Comparison of ENCODE assay signal across 8 mouse cellular contexts in the genomic region with DNA sequence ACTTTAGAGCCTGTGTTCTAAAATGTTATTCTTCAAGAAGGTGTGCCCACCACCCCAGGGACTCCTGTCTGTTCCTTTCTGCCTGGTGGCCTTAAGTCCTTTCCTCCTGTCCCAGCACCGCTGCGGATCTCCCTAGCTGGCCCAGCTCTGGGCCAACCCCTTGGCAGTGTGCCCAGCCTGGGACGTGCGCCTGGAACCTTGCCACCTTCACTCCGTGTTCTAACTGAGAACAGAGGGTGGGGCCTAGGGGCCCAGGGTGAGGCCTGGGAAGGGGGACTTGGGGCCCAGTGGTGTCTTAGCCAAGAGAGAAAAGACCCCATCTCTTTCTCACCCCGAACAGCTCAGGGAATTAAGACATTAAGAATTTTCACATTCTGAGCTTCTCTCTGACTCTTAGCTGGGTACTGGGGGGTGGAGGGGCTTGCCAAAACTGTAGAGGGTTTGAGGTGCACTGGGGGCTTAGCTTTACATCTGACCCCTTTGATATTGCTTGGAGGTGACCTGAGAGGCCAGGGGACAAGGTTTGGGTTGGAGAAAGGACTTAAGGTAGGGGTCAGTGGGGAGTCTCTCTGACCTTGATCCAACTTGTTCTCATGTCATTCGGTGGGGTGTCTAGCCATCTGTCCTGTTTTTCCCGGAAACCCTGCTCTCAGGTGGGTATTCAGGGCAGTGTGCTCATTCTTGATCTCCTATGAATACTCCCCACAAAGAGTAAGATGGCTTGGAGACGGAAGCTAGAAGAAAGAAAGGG. TPM values are rescaled to one million over a fixed set of nuclear protein-coding genes. Genes with fewer than 3 reads are reported as not detected.
A peak's percentile ranks its signal among the peaks of the same experiment; 100 is the strongest.
DNase-seq lines count a peak whose midpoint lies in the region; ATAC-seq lines count a peak whose summit lies in the region.

No protein-coding gene starts in this region.

- 23% methylated on average over 9 of the region's 9 CpGs for WGBS in intestine, embryonic 14.5 days
- 80% methylated on average over 9 of the region's 9 CpGs for WGBS in midbrain, embryonic 10.5 days

- peaks cover under 1% of the 10 kb centered on the region; the same call in 1 of the 2 replicates for H3K36me3 ChIP-seq in intestine, embryonic 14.5 days (ENCODE audit: control insufficient read depth, insufficient read depth, low read length)
- H3K36me3 ChIP-seq in midbrain, embryonic 10.5 days, result no peaks in the 10 kb centered on the region

- peaks cover 50% of the 10 kb centered on the region for H3K4me1 ChIP-seq in intestine, embryonic 14.5 days (replicated peaks; ENCODE audit: control insufficient read depth, insufficient read depth, low read length)
- peaks cover 47% of the 10 kb centered on the region for H3K4me1 ChIP-seq in midbrain, embryonic 10.5 days

- DNase-seq in adipocyte (ENCODE audit: low spot score), result peak; percentile 89
- peak; percentile 94 to 95 for DNase-seq in cerebellum, postnatal 10 days
- peak; percentile 93 for DNase-seq in gastrocnemius, postnatal 10 days
- DNase-seq in intestine, embryonic 14.5 days (ENCODE audit: low spot score), result peak; percentile 97
- DNase-seq in left cerebral cortex, postnatal 25 days (ENCODE audit: low spot score in 2 of 2), result peak; percentile 83 to 87
- no peak for DNase-seq in midbrain, embryonic 10.5 days (ENCODE audit: low spot score)
- DNase-seq in skeletal muscle tissue, adult 2 months (ENCODE audit: low read depth, low spot score), result peak; percentile 94
- no peak for DNase-seq in natural killer cell, adult 2 months (ENCODE audit: low spot score in 2 of 2)

- peak overlapping the region; percentile 67 for H3K4me2 ChIP-seq in intestine, embryonic 14.5 days (ENCODE audit: low read length)

- H3K27ac ChIP-seq in intestine, embryonic 14.5 days (ENCODE audit: low read depth), result peak overlapping the region; percentile 95
- H3K27ac ChIP-seq in midbrain, embryonic 10.5 days (replicated peaks), result 0 out of 2 replicates have a peak overlapping the region, but pooled peaks have one; percentile 25

- H3K9me3 ChIP-seq in intestine, embryonic 14.5 days (ENCODE audit: control insufficient read depth, low read length), result no peaks in the 10 kb centered on the region
- no peaks in the 10 kb centered on the region for H3K9me3 ChIP-seq in midbrain, embryonic 10.5 days (replicated peaks)

- ATAC-seq in intestine, embryonic 14.5 days (replicated peaks; ENCODE audit: low FRiP score, low TSS enrichment, low read depth), result no peak

- H3K9ac ChIP-seq in intestine, embryonic 14.5 days (ENCODE audit: low read length), result peak overlapping the region; percentile 64

- peak overlapping the region; percentile 65 for H3K4me3 ChIP-seq in intestine, embryonic 14.5 days (ENCODE audit: low read depth, low read length)
- H3K4me3 ChIP-seq in midbrain, embryonic 10.5 days, result no peak overlapping the region

- intact Hi-C loops in left cerebral cortex, postnatal 25 days (cut with DNase I), result loop anchor here (1.0 kb wide), 1 partner anchor 33 kb away; the partner anchor contains the start of gene Ppp5c

- H3K27me3 ChIP-seq in intestine, embryonic 14.5 days (replicated peaks; ENCODE audit: control insufficient read depth, insufficient read depth, low read length), result no peaks in the 10 kb centered on the region
- H3K27me3 ChIP-seq in midbrain, embryonic 10.5 days (ENCODE audit: low read depth, poor library complexity, severe bottlenecking), result peaks cover 52% of the 10 kb centered on the region

RNA-seq across cellular contexts. Expression of gene Hif3a, which starts 2.0 kb away (rescaled TPM):
- total RNA-seq in gastrocnemius, postnatal 10 days (2021), result 1 to 10 TPM; 1.9 to 3.1 TPM
- polyA plus RNA-seq in intestine, embryonic 14.5 days (2014; fragmentation: Nextera tagmentation; extraction: Ambion mirVana), result 55.8 and 58.2 TPM in 2 replicates
- 1 to 10 TPM; 5.3 to 8.5 TPM for total RNA-seq in left cerebral cortex, postnatal 25 days (2021)
- 4.3 and 5.1 TPM in 2 replicates for polyA plus RNA-seq in midbrain, embryonic 10.5 days (2016; fragmentation: Nextera tagmentation; extraction: Ambion mirVana)

RNA-seq across cellular contexts. Expression of gene Psg16, which starts 13.6 kb away (rescaled TPM):
- under 1 TPM; 0.05 to 0.14 TPM for total RNA-seq in gastrocnemius, postnatal 10 days (2021)
- 0.11 and 0.36 TPM in 2 replicates for polyA plus RNA-seq in intestine, embryonic 14.5 days (2014; fragmentation: Nextera tagmentation; extraction: Ambion mirVana)
- 1 to 10 TPM; 4.1 to 5.5 TPM for total RNA-seq in left cerebral cortex, postnatal 25 days (2021)
- 0.02 and 0.06 TPM in 2 replicates for polyA plus RNA-seq in midbrain, embryonic 10.5 days (2016; fragmentation: Nextera tagmentation; extraction: Ambion mirVana)

RNA-seq across cellular contexts. Expression of gene Ppp5c, which starts 32.5 kb away (rescaled TPM):
- 10 to 100 TPM; 54.1 to 69.8 TPM for total RNA-seq in gastrocnemius, postnatal 10 days (2021)
- 101 and 103 TPM in 2 replicates for polyA plus RNA-seq in intestine, embryonic 14.5 days (2014; fragmentation: Nextera tagmentation; extraction: Ambion mirVana)
- 100 to 1,000 TPM; 167 to 169 TPM for total RNA-seq in left cerebral cortex, postnatal 25 days (2021)
- 135 and 142 TPM in 2 replicates for polyA plus RNA-seq in midbrain, embryonic 10.5 days (2016; fragmentation: Nextera tagmentation; extraction: Ambion mirVana)

Comparison
In these comparisons a context has a peak if more than half of its experiments do, and no peak if none do; other contexts are left out.
1. DNase-seq: peak in adipocyte (single experiment), cerebellum, postnatal 10 days (2 of 2), gastrocnemius, postnatal 10 days (single experiment), intestine, embryonic 14.5 days (single experiment), left cerebral cortex, postnatal 25 days (2 of 2) and skeletal muscle tissue, adult 2 months (single experiment); none in midbrain, embryonic 10.5 days (single experiment) and natural killer cell, adult 2 months (0 of 2).
2. RNA of gene Psg16, which starts 13.6 kb away (total RNA-seq): 4.1 to 5.5 TPM in left cerebral cortex, postnatal 25 days; 0.05 to 0.14 TPM in gastrocnemius, postnatal 10 days; every median in the first group is over 4 times any median in the second.